Mouse (Mus musculus) B cell, adult 62 days (primary cell): ENCODE measurements around the gene Gpr33. TPM values are rescaled to one million over a fixed set of nuclear protein-coding genes. Genes with fewer than 3 reads are reported as not detected.

ENCODE experiments used
- total RNA-seq: library from RNA; stranded (reverse); gene quantifications from 4 replicates; pipeline ENCODE4 v1.2.4, GENCODE M21; 2023

The Gpr33 gene
- total RNA-seq: not detected in 4 replicates

GRCm38 (mm10) chr12:52027963-52028362, at the start of gene Gpr33:
Gene Gpr33 (minus strand): TSS chr12:52028063.

GRCm38 (mm10) chr12:52005877-52006632, 21.8 kb downstream of the Gpr33 start, which contains the start of gene Dtd2:
Gene Dtd2 (minus strand): TSS chr12:52006501.

Other genes starting within 250 kb of the Gpr33 start
- 115 to 126 TPM (median 122 TPM) in 4 replicates for gene Hectd1, start 198.5 kb downstream of the Gpr33 start, total RNA-seq
- 15.3 to 18.3 TPM (median 16.2 TPM) in 4 replicates for gene Heatr5a, start 56.7 kb downstream of the Gpr33 start, total RNA-seq
- 2.6 to 4.4 TPM (median 3.0 TPM) in 4 replicates for gene Dtd2, start 21.6 kb downstream of the Gpr33 start, total RNA-seq
- gene Nubpl, start 69.7 kb upstream of the Gpr33 start, total RNA-seq: 3.3 to 7.9 TPM (median 4.7 TPM) in 4 replicates